Mouse (Mus musculus): ENCODE results near the gene Timm50. TPM values are rescaled to one million over a fixed set of nuclear protein-coding genes. Genes with fewer than 3 reads are reported as not detected.

Gene Timm50
- polyA plus RNA-seq, 1 experiment from 2014 or later: 189 TPM

DNA sequence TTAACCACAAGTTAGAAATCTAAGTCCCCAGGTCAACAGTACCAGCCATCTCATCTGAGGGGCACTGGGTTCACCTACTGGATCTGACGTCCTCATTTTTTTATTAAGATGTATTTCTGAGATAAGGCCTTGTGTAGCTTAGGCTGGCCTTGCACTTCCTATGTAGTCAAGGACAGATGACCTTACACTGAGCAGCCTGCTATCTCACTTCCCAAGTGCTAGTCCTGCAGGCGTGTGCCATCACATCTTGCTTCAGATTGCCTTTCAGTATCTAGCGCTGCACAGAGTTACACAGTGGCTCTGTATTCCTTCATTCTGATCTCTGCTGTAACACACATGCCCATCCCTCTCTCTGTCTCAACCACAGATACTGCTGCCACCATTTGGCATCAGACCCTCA lies 6.2 kb upstream of the Timm50 start:
- WGBS: 93% methylated on average over 3 of the region's 3 CpGs
- Histone ChIP-seq H3K27ac (ENCODE audit: low read depth, low read length) (no peak overlapping the region), H3K4me3 (ENCODE audit: low read depth, low read length) (no peak overlapping the region), H3K4me1 (replicated peaks; ENCODE audit: control insufficient read depth, insufficient read depth, low read length) (no peaks in the 10 kb centered on the region), H3K9me3 (ENCODE audit: control insufficient read depth, low read length) (no peaks in the 10 kb centered on the region), H3K27me3 (ENCODE audit: control insufficient read depth, insufficient read depth, low read length) (no peaks in the 10 kb centered on the region), H3K36me3 (ENCODE audit: control insufficient read depth, insufficient read depth, low read length) (peaks cover 41% of the 10 kb centered on the region), H3K4me2 (replicated peaks; ENCODE audit: low read depth, low read length) (no peak overlapping the region), H3K9ac (ENCODE audit: low read depth, low read length) (no peak overlapping the region)
- ATAC-seq (ENCODE audit: low FRiP score) (no peak), DNase-seq (ENCODE audit: low spot score) (no peak)

DNA sequence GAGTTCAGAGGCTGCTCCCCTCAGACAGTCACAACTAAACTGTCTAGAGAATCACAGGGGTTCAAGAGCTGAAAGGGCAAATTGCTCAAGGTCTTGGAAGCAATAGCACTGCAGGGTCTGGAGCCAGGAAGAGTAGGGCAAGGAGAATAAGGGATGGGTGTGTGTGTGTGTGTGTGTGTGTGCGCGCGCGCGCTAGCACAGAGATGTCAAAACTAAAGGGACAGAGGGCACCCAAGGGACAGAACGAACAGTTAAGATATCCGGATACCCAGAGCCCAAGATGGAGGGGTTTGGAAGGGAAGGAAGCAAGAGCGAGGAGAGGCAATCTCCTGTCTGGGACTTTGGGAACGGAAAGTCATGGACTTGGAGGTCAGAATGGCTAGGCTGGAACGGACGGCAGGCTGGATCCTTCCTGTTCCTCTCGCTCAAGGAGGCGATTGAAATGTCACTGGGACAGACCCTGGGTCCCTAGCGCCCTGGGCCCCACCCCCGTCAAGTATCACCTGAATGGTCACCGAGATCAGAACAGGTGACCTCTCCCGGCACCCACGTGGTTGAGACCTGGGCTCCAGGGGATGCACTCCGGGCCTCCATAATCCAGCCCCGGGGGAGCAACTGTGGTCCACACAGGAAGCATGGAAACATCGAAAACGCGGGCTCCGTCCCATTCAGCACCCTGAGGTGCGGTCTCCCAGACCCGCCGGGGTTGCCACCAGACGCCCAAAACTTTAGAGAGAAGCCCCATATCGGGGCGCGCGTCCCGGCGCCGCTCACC lies 534 bp downstream of the Timm50 start:
- Histone ChIP-seq H3K27me3 (ENCODE audit: control insufficient read depth, insufficient read depth, low read length) (no peaks in the 10 kb centered on the region), H3K4me3 (ENCODE audit: low read depth, low read length) (peak overlapping the region; percentile 64), H3K9me3 (ENCODE audit: control insufficient read depth, low read length) (no peaks in the 10 kb centered on the region), H3K9ac (ENCODE audit: low read depth, low read length) (peak overlapping the region; percentile 65), H3K4me1 (replicated peaks; ENCODE audit: control insufficient read depth, insufficient read depth, low read length) (0 out of 2 replicates have a peak, but pooled peaks cover 2% of the 10 kb centered on the region), H3K4me2 (replicated peaks; ENCODE audit: low read depth, low read length) (peak overlapping the region; percentile 85), H3K36me3 (ENCODE audit: control insufficient read depth, insufficient read depth, low read length) (peaks cover 5% of the 10 kb centered on the region), H3K27ac (ENCODE audit: low read depth, low read length) (peak overlapping the region; percentile 49)
- peak; percentile 34 for DNase-seq (ENCODE audit: low spot score)
- peak; percentile 68 for ATAC-seq (ENCODE audit: low FRiP score)
- 6% methylated on average over 35 of the region's 35 CpGs for WGBS

DNA sequence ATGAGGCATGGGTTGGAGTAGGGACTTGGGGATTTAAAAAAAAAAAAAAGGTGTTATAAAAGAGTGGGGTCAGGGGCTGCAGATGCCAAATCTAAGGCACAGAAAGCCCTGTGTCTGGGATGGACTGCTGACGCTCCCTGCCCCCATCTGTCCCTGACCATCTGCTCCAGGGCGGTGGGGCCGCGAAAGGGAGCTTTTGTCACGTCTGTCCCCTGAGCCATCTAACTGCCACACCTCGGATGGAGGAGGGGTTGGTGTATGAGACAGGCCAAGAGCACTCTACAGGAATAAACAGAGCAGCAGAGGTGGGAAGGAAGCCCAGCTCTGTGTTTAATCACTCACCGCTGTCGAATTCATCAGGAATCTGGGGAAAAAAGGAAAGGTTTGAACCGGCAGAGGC lies 2.1 kb downstream of the Timm50 start:
- DNase-seq (ENCODE audit: low spot score): peak; percentile 61
- WGBS: 58% methylated on average over 9 of the region's 9 CpGs
- Histone ChIP-seq H3K9me3 (ENCODE audit: control insufficient read depth, low read length) (no peaks in the 10 kb centered on the region), H3K9ac (ENCODE audit: low read depth, low read length) (no peak overlapping the region), H3K27me3 (ENCODE audit: control insufficient read depth, insufficient read depth, low read length) (no peaks in the 10 kb centered on the region), H3K36me3 (ENCODE audit: control insufficient read depth, insufficient read depth, low read length) (0 out of 2 replicates have a peak, but pooled peaks cover 2% of the 10 kb centered on the region), H3K27ac (ENCODE audit: low read depth, low read length) (peak overlapping the region; percentile 49), H3K4me1 (replicated peaks; ENCODE audit: control insufficient read depth, insufficient read depth, low read length) (0 out of 2 replicates have a peak, but pooled peaks cover 2% of the 10 kb centered on the region), H3K4me3 (ENCODE audit: low read depth, low read length) (no peak overlapping the region), H3K4me2 (replicated peaks; ENCODE audit: low read depth, low read length) (0 out of 2 replicates have a peak overlapping the region, but pooled peaks have one; percentile 85)
- ATAC-seq (ENCODE audit: low FRiP score): peak; percentile 41

DNA sequence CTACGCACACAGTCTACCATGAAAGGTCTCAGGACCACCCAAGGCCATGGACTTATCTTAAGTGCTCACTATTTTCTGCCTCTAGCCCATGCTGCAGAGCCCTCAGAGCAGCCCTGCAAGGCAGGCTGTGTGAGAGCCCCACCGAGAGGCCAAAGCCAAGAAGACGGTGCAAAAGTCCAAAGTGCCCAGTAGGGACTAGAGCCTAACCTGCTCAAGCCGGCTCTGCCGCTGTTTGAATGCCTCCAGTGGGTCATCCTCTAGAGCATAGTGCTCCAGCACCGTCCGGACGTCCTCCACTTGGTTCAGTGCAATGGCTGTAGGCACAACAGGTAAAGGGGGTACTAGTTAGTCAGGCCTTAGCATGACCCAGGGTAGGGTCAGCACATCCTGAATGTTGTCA lies 5.7 kb downstream of the Timm50 start:
- H3K36me3 ChIP-seq (ENCODE audit: control insufficient read depth, insufficient read depth, low read length): 0 out of 2 replicates have a peak, but pooled peaks cover 2% of the 10 kb centered on the region
- no peak overlapping the region for H3K4me2 ChIP-seq (replicated peaks; ENCODE audit: low read depth, low read length)
- no peak overlapping the region for H3K9ac ChIP-seq (ENCODE audit: low read depth, low read length)
- no peaks in the 10 kb centered on the region for H3K9me3 ChIP-seq (ENCODE audit: control insufficient read depth, low read length)
- no peak for DNase-seq (ENCODE audit: low spot score)
- H3K4me3 ChIP-seq (ENCODE audit: low read depth, low read length): no peak overlapping the region
- 0 out of 2 replicates have a peak, but pooled peaks cover 4% of the 10 kb centered on the region for H3K4me1 ChIP-seq (replicated peaks; ENCODE audit: control insufficient read depth, insufficient read depth, low read length)
- H3K27me3 ChIP-seq (ENCODE audit: control insufficient read depth, insufficient read depth, low read length): no peaks in the 10 kb centered on the region
- WGBS: 93% methylated on average over 8 of the region's 8 CpGs
- no peak overlapping the region for H3K27ac ChIP-seq (ENCODE audit: low read depth, low read length)
- ATAC-seq (ENCODE audit: low FRiP score): no peak

DNA sequence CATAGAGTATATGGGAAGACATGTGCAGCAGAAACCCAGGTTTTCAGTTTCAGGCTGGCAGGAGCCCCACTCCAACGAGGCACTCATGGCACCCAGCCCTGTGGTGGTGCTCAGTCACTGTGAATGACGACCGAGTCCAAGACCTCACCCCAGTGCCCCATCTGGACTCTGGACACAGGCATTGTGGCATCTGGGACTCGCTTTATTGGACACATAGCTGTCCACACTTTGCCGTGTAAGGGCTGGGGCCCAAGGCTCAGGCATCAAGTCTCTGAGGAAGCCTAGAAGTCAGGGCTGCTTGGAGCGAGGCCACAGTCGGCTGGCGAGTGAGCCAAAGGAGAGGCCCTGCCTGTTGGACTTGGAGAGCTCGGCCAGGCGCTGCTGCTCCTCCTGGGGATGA lies 6.2 kb downstream of the Timm50 start:
- Histone ChIP-seq H3K27me3 (ENCODE audit: control insufficient read depth, insufficient read depth, low read length) (no peaks in the 10 kb centered on the region), H3K27ac (ENCODE audit: low read depth, low read length) (no peak overlapping the region), H3K9me3 (ENCODE audit: control insufficient read depth, low read length) (no peaks in the 10 kb centered on the region), H3K9ac (ENCODE audit: low read depth, low read length) (no peak overlapping the region), H3K4me1 (replicated peaks; ENCODE audit: control insufficient read depth, insufficient read depth, low read length) (0 out of 2 replicates have a peak, but pooled peaks cover 2% of the 10 kb centered on the region), H3K4me2 (replicated peaks; ENCODE audit: low read depth, low read length) (no peak overlapping the region), H3K4me3 (ENCODE audit: low read depth, low read length) (no peak overlapping the region), H3K36me3 (ENCODE audit: control insufficient read depth, insufficient read depth, low read length) (0 out of 2 replicates have a peak, but pooled peaks cover 2% of the 10 kb centered on the region)
- DNase-seq (ENCODE audit: low spot score): no peak
- WGBS: 85% methylated on average over 10 of the region's 10 CpGs
- ATAC-seq (ENCODE audit: low FRiP score): no peak

DNA sequence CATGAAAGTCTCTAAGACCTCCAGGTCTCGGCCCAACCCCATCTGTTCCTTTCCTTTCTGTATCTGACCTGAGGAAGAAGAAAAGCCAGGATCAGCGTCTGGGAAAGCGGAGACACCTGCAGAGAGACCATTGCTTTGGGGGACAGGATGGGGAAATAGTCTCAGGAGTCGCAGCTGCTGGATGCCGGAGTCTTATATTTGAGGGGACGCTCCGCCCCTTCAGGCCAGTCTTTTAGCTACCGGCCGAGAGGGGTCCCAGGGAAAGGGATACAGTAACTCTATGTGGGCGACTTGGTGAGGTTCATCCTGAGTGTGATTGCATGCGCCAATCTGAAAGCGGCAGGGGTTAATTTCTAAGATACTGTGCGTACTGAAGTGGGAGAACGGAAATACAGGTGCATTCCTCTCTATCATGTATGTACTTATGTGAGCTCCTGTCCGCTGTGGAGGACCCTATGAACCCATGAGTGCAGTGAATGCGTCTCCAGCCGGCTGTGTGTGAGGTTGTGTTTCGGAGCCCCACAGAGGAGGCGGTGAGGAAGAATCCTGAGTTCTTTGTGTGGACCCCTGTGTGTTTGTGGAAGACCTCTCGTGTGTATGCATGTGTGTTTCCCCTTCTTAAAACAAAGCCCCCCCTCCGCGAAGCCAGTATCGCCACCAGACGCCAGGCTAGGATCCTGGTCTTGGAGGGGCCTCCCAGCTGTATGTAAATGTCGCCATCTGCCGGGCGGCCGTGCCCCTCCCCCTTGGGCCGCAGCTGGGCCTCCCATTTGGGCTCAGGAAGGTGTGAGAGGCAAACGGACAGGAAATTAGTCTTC lies 10.0 kb downstream of the Timm50 start, which contains the start of gene Dll3:
Dll3 (minus strand) TSS at position 623 of the 818 bp plus-strand sequence.
- peak within 1 kb of the TSS; percentile 55 for H3K4me3 ChIP-seq (ENCODE audit: low read depth, low read length)
- ATAC-seq (ENCODE audit: low FRiP score) (peak; percentile 76), DNase-seq (ENCODE audit: low spot score) (peak; percentile 85)
- H3K27me3 ChIP-seq (ENCODE audit: control insufficient read depth, insufficient read depth, low read length): peaks cover 7% of the 10 kb centered on the region
- H3K27ac ChIP-seq (ENCODE audit: low read depth, low read length): peak within 1 kb of the TSS; percentile 92
- peak within 1 kb of the TSS; percentile 55 for H3K4me2 ChIP-seq (replicated peaks; ENCODE audit: low read depth, low read length)
- 2% methylated on average over 30 of the region's 30 CpGs for WGBS
- peaks cover 6% of the 10 kb centered on the region; the same call in 1 of the 2 replicates for H3K4me1 ChIP-seq (replicated peaks; ENCODE audit: control insufficient read depth, insufficient read depth, low read length)
- peak within 1 kb of the TSS; percentile 77 for H3K9ac ChIP-seq (ENCODE audit: low read depth, low read length)
- H3K36me3 ChIP-seq (ENCODE audit: control insufficient read depth, insufficient read depth, low read length): 0 out of 2 replicates have a peak, but pooled peaks cover 2% of the 10 kb centered on the region
- no peaks in the 10 kb centered on the region for H3K9me3 ChIP-seq (ENCODE audit: control insufficient read depth, low read length)

DNA sequence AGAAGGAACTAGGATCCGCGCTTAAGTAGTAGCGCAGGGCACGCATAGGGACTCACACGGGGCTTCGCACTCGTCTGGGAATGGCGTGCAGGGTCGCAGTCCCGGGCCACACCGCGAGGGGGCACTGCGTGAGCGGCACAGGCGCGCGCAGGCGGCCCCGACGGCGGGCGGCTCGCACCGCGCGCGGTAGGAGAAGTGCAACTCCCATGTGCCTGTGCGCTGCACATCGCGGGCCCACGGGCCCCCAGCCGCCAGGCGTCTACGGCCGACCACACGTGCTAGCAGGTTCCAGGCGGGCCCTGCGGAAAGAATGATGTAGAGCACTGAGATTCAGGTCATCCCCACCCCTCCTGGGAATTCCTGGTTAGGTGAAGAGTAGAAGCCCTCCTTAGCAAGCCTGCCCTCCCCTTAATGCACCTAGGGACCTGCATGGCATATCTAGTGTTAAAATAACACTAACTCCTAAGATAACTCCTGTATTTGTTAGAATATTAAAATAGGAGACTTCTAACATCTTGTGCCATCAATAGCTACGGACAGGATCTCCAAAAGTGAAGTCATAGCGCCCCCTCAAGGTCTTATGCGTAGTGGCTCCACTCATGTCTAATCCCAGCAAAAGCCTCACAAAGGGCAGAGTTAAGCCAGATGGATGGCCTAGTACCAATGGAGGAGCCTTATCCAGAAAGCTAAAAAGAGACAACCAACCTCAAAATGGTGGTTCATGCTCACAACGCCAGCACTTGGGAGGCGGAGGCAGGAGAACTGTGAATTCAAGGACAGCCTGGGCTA lies 12.8 kb downstream of the Timm50 start:
- Histone ChIP-seq H3K36me3 (ENCODE audit: control insufficient read depth, insufficient read depth, low read length) (no peaks in the 10 kb centered on the region), H3K4me3 (ENCODE audit: low read depth, low read length) (peak overlapping the region; percentile 55), H3K27me3 (ENCODE audit: control insufficient read depth, insufficient read depth, low read length) (peaks cover 18% of the 10 kb centered on the region), H3K9ac (ENCODE audit: low read depth, low read length) (peak overlapping the region; percentile 7), H3K9me3 (ENCODE audit: control insufficient read depth, low read length) (no peaks in the 10 kb centered on the region), H3K4me1 (replicated peaks; ENCODE audit: control insufficient read depth, insufficient read depth, low read length) (peaks cover 6% of the 10 kb centered on the region; the same call in 1 of the 2 replicates), H3K27ac (ENCODE audit: low read depth, low read length) (no peak overlapping the region), H3K4me2 (replicated peaks; ENCODE audit: low read depth, low read length) (peak overlapping the region; percentile 55)
- ATAC-seq (ENCODE audit: low FRiP score) (peak; percentile 17; the same call in 1 of the 2 replicates), DNase-seq (ENCODE audit: low spot score) (peak; percentile 84)
- 11% methylated on average over 43 of the region's 43 CpGs for WGBS

DNA sequence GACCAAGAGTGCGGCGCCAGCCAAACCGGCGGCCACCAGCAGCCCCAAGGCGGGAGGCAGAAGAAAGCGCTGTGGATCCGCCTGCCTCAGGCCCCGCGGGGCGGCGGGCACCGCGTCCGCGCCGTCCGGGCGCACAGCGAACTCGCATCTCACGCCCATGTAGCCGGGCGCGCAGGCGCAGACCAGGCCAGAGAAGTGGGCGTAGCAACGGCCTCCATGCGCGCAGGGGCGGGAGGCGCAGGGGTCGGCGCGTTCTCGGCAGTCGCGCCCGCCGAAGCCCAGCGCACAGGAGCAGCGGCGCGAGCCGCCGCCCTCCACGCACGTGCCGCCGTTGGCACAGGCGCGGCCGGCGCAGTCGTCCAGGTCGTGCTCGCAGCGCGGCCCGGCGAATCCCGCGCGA lies 17.4 kb downstream of the Timm50 start:
- DNase-seq (ENCODE audit: low spot score) (peak; percentile 88), ATAC-seq (ENCODE audit: low FRiP score) (peak; percentile 32)
- Histone ChIP-seq H3K9ac (ENCODE audit: low read depth, low read length) (peak overlapping the region; percentile 44), H3K36me3 (ENCODE audit: control insufficient read depth, insufficient read depth, low read length) (no peaks in the 10 kb centered on the region), H3K4me3 (ENCODE audit: low read depth, low read length) (peak overlapping the region; percentile 42), H3K4me2 (replicated peaks; ENCODE audit: low read depth, low read length) (peak overlapping the region; percentile 74), H3K9me3 (ENCODE audit: control insufficient read depth, low read length) (no peaks in the 10 kb centered on the region), H3K27me3 (ENCODE audit: control insufficient read depth, insufficient read depth, low read length) (peaks cover 26% of the 10 kb centered on the region), H3K4me1 (replicated peaks; ENCODE audit: control insufficient read depth, insufficient read depth, low read length) (peaks cover 5% of the 10 kb centered on the region; the same call in 1 of the 2 replicates), H3K27ac (ENCODE audit: low read depth, low read length) (no peak overlapping the region)
- WGBS: 2% methylated on average over 62 of the region's 63 CpGs

Measured in hindbrain, embryonic 11.5 days (tissue).